Mouse (Mus musculus) MEL (cell line): ENCODE measurements around the gene Dusp22. TPM values are rescaled to one million over a fixed set of nuclear protein-coding genes. Genes with fewer than 3 reads are reported as not detected.

Source experiments
- DNase-seq: peaks from one replicate; pipeline ENCODE4 v3.0.0; 2011; ENCODE audit warnings: low read depth, low spot score
- H3K27ac ChIP-seq: 2 replicates; pipeline ENCODE4 v1.5.1; 2012; ENCODE audit warnings: low read depth, mild to moderate bottlenecking, control low read depth, low read length, moderate library complexity; ENCODE audit not compliant: control insufficient read depth
- H3K27me3 ChIP-seq, 2 experiments: fragments of 150-350 bp in 1 of 2; sonication (generic) in 1 of 2; 2 replicates each; pipeline ENCODE4 v1.6.1; 2012; ENCODE audit warnings: low read length in 2 of 2, mild to moderate bottlenecking in 2 of 2, improper control_type of control experiment in 1 of 2, moderate library complexity in 1 of 2; ENCODE audit not compliant: insufficient read depth in 2 of 2, control insufficient read depth in 1 of 2
- H3K36me3 ChIP-seq, 2 experiments: 2 replicates each; pipeline ENCODE4 v1.6.1; 2012 to 2014; ENCODE audit warnings: low read length in 2 of 2, improper control_type of control experiment in 1 of 2, inconsistent platforms in 1 of 2, mild to moderate bottlenecking in 1 of 2; ENCODE audit not compliant: insufficient read depth in 2 of 2, control insufficient read depth in 1 of 2
- H3K4me1 ChIP-seq, 2 experiments: fragments of 150-350 bp in 1 of 2; sonication (generic) in 1 of 2; 2 replicates each; pipeline ENCODE4 v1.6.1; 2012; ENCODE audit warnings: low read length in 2 of 2, improper control_type of control experiment in 1 of 2, mild to moderate bottlenecking in 1 of 2; ENCODE audit not compliant: insufficient read depth in 2 of 2, control insufficient read depth in 1 of 2
- H3K4me3 ChIP-seq, 2 experiments: fragments of 150-350 bp in 1 of 2; sonication (generic) in 1 of 2; 2 replicates each; pipeline ENCODE4 v1.5.1; 2012; ENCODE audit warnings: low read depth in 2 of 2, low read length in 2 of 2, mild to moderate bottlenecking in 2 of 2, moderate library complexity in 2 of 2, control low read depth in 1 of 2, improper control_type of control experiment in 1 of 2; ENCODE audit not compliant: control insufficient read depth in 1 of 2, insufficient read depth in 1 of 2
- H3K79me2 ChIP-seq: 2 replicates; pipeline ENCODE4 v1.6.1; 2012; ENCODE audit warnings: mild to moderate bottlenecking, low read length, moderate library complexity; ENCODE audit not compliant: control insufficient read depth, poor library complexity, insufficient read depth
- H3K9ac ChIP-seq: 2 replicates; pipeline ENCODE4 v1.6.1; 2012; ENCODE audit warnings: low read depth, mild to moderate bottlenecking, control low read depth, low read length, moderate library complexity; ENCODE audit not compliant: control insufficient read depth, poor library complexity, severe bottlenecking
- H3K9me3 ChIP-seq: fragments of 150-350 bp; sonication (generic); replicated peaks from 2 replicates; pipeline ENCODE4 v1.6.1; 2012; ENCODE audit warnings: mild to moderate bottlenecking, low read length, improper control_type of control experiment, moderate library complexity; ENCODE audit not compliant: insufficient read depth
- CHD1 ChIP-seq: IDR thresholded peaks from 2 replicates; pipeline ENCODE4 v1.6.1; 2012; ENCODE audit warnings: low read depth, mild to moderate bottlenecking, inconsistent platforms, low read length, improper control_type of control experiment
- EP300 ChIP-seq, 2 experiments: IDR thresholded peaks; 2 replicates each; pipeline ENCODE4 v1.6.1; 2011; ENCODE audit warnings: improper control_type of control experiment in 2 of 2, low read length in 2 of 2, low read depth in 1 of 2, mild to moderate bottlenecking in 1 of 2
- ETS1 ChIP-seq: IDR thresholded peaks from 2 replicates; pipeline ENCODE4 v1.6.1; 2012; ENCODE audit warnings: low read depth, mild to moderate bottlenecking, inconsistent platforms, low read length, improper control_type of control experiment, moderate library complexity
- KAT2A ChIP-seq: conservative IDR thresholded peaks from 2 replicates; pipeline ENCODE4 v1.6.1; 2012; ENCODE audit warnings: low read depth, low read length, improper control_type of control experiment, inconsistent platforms
- MYB ChIP-seq: IDR thresholded peaks from 2 replicates; pipeline ENCODE4 v1.6.1; 2011; ENCODE audit warnings: mild to moderate bottlenecking, low read depth, low read length, improper control_type of control experiment
- MYC ChIP-seq: IDR thresholded peaks from 2 replicates; pipeline ENCODE4 v1.6.1; 2011; ENCODE audit warnings: low read depth, mild to moderate bottlenecking, low read length, improper control_type of control experiment, moderate library complexity
- POLR2A ChIP-seq, 2 experiments: IDR thresholded peaks; 2 replicates each; pipeline ENCODE4 v1.6.1; 2011 to 2012; ENCODE audit warnings: low read length in 2 of 2, mild to moderate bottlenecking in 2 of 2, control low read depth in 1 of 2, improper control_type of control experiment in 1 of 2, low read depth in 1 of 2, moderate library complexity in 1 of 2; ENCODE audit not compliant: control insufficient read depth in 1 of 2, insufficient read depth in 1 of 2, poor library complexity in 1 of 2
- RCOR1 ChIP-seq: IDR thresholded peaks from 2 replicates; pipeline ENCODE4 v1.6.1; 2012; ENCODE audit warnings: low read depth, mild to moderate bottlenecking, inconsistent platforms, low read length, improper control_type of control experiment
- SIN3A ChIP-seq: IDR thresholded peaks from 2 replicates; pipeline ENCODE4 v1.6.1; 2012; ENCODE audit warnings: low read length, improper control_type of control experiment, inconsistent platforms
- TBP ChIP-seq: IDR thresholded peaks from 2 replicates; pipeline ENCODE4 v1.8.0; 2011; ENCODE audit warnings: low read depth, low read length, improper control_type of control experiment
- TCF12 ChIP-seq: IDR thresholded peaks from 2 replicates; pipeline ENCODE4 v1.6.1; 2014; ENCODE audit warnings: low read depth, mild to moderate bottlenecking, inconsistent platforms, low read length, improper control_type of control experiment, moderate library complexity
- UBTF ChIP-seq: IDR thresholded peaks from 2 replicates; pipeline ENCODE4 v1.6.1; 2012; ENCODE audit warnings: low read depth, mild to moderate bottlenecking, inconsistent platforms, low read length, improper control_type of control experiment, moderate library complexity, borderline replicate concordance; ENCODE audit not compliant: insufficient read depth
- USF1 ChIP-seq: IDR thresholded peaks from 2 replicates; pipeline ENCODE4 v1.6.1; 2014; ENCODE audit warnings: low read depth, mild to moderate bottlenecking, inconsistent platforms, low read length, improper control_type of control experiment, moderate library complexity
- ZC3H11A ChIP-seq: IDR thresholded peaks from 2 replicates; pipeline ENCODE4 v1.6.1; 2012; ENCODE audit warnings: low read depth, mild to moderate bottlenecking, inconsistent platforms, low read length, improper control_type of control experiment
- ZKSCAN1 ChIP-seq: IDR thresholded peaks from 2 replicates; pipeline ENCODE4 v1.6.1; 2012; ENCODE audit warnings: low read depth, mild to moderate bottlenecking, inconsistent platforms, low read length, improper control_type of control experiment, moderate library complexity
- polyA plus RNA-seq, 2 experiments: library from polyadenylated mRNA; stranded (reverse) in 1 of 2; unstranded in 1 of 2; fragments of >175 nt in 1 of 2; fragments of >200 nt in 1 of 2; gene quantifications; 2 replicates each; pipeline versions ENCODE4 v1.2.1 to v1.2.4; 2012; ENCODE audit warnings: low replicate concordance in 2 of 2, low read depth in 1 of 2; ENCODE audit not compliant: insufficient read length in 2 of 2, insufficient read depth in 1 of 2, missing spikeins in 1 of 2
- total RNA-seq: library from RNA; depleted of rRNA; stranded (reverse); fragments of 300-350 nt; gene quantifications from 2 replicates; pipeline ENCODE4 v1.2.3, GENCODE M21; 2012

The Dusp22 gene
- total and polyA plus RNA-seq, 3 experiments = not detected

- H3K27me3 ChIP-seq = no peaks in the 10 kb centered on the region
- H3K4me3 ChIP-seq = no peak overlapping the region
- H3K4me1 ChIP-seq = no peaks in the 10 kb centered on the region
- DNase-seq = no peak
- TF ChIP-seq UBTF = no peak
- no peak for TF ChIP-seq ZKSCAN1
- no peak for TF ChIP-seq TBP
- no peak for TF ChIP-seq KAT2A
- TF ChIP-seq RCOR1 = no peak
- TF ChIP-seq POLR2A (IDR thresholded peaks at IDR 0.05; ENCODE audit: control insufficient read depth in 1 of 2, insufficient read depth in 1 of 2, low read depth in 1 of 2, low read length in 2 of 2, poor library complexity in 1 of 2) = no peak
- TF ChIP-seq CHD1 = no peak
- TF ChIP-seq MYC = no peak
- no peak for TF ChIP-seq EP300 (IDR thresholded peaks at IDR 0.05; ENCODE audit: low read depth in 1 of 2, low read length in 2 of 2)
- no peak for TF ChIP-seq ETS1
- TF ChIP-seq SIN3A = no peak
- no peak for TF ChIP-seq ZC3H11A
- TF ChIP-seq, all 39 proteins: peak for 0
- Histone ChIP-seq H3K79me2 (no peaks in the 10 kb centered on the region), H3K9me3 (no peaks in the 10 kb centered on the region), H3K9ac (no peak overlapping the region), H3K27ac (no peak overlapping the region), H3K36me3 (no peaks in the 10 kb centered on the region)
Observed at GRCm38 (mm10) chr13:30724691-30725271, 65.0 kb downstream of the Dusp22 start.

- Histone ChIP-seq H3K9ac (no peak overlapping the region), H3K79me2 (no peaks in the 10 kb centered on the region), H3K9me3 (no peaks in the 10 kb centered on the region), H3K4me1 (no peaks in the 10 kb centered on the region), H3K27ac (no peak overlapping the region), H3K27me3 (no peaks in the 10 kb centered on the region), H3K4me3 (no peak overlapping the region), H3K36me3 (no peaks in the 10 kb centered on the region)
- DNase-seq = no peak
- TF ChIP-seq TCF12 = no peak
- no peak for TF ChIP-seq POLR2A (IDR thresholded peaks at IDR 0.05; ENCODE audit: control insufficient read depth in 1 of 2, insufficient read depth in 1 of 2, low read depth in 1 of 2, low read length in 2 of 2, poor library complexity in 1 of 2)
- no peak for TF ChIP-seq MYB
- TF ChIP-seq EP300 (IDR thresholded peaks at IDR 0.05; ENCODE audit: low read depth in 1 of 2, low read length in 2 of 2) = no peak
- TF ChIP-seq USF1 = no peak
Observed at GRCm38 (mm10) chr13:30726879-30727278, 67.1 kb downstream of the Dusp22 start.
